Mouse (Mus musculus) MEL (cell line): ENCODE measurements at regions not wholly inside any gene's neighbourhood (a gene's known extent, or its start where the extent isn't known, plus 50 kb on each side); places are given as distances from the start of the nearest gene placed in this dataset.

Experiments
- DNase-seq: peaks from one replicate; pipeline ENCODE4 v3.0.0; 2011; ENCODE audit warnings: low read depth, low spot score
- H3K27ac ChIP-seq: 2 replicates; pipeline ENCODE4 v1.5.1; 2012; ENCODE audit warnings: low read depth, mild to moderate bottlenecking, control low read depth, low read length, moderate library complexity; ENCODE audit not compliant: control insufficient read depth
- H3K27me3 ChIP-seq, 2 experiments: fragments of 150-350 bp in 1 of 2; sonication (generic) in 1 of 2; 2 replicates each; pipeline ENCODE4 v1.6.1; 2012; ENCODE audit warnings: low read length in 2 of 2, mild to moderate bottlenecking in 2 of 2, improper control_type of control experiment in 1 of 2, moderate library complexity in 1 of 2; ENCODE audit not compliant: insufficient read depth in 2 of 2, control insufficient read depth in 1 of 2
- H3K36me3 ChIP-seq, 2 experiments: 2 replicates each; pipeline ENCODE4 v1.6.1; 2012 to 2014; ENCODE audit warnings: low read length in 2 of 2, improper control_type of control experiment in 1 of 2, inconsistent platforms in 1 of 2, mild to moderate bottlenecking in 1 of 2; ENCODE audit not compliant: insufficient read depth in 2 of 2, control insufficient read depth in 1 of 2
- H3K4me1 ChIP-seq, 2 experiments: fragments of 150-350 bp in 1 of 2; sonication (generic) in 1 of 2; 2 replicates each; pipeline ENCODE4 v1.6.1; 2012; ENCODE audit warnings: low read length in 2 of 2, improper control_type of control experiment in 1 of 2, mild to moderate bottlenecking in 1 of 2; ENCODE audit not compliant: insufficient read depth in 2 of 2, control insufficient read depth in 1 of 2
- H3K4me3 ChIP-seq, 2 experiments: fragments of 150-350 bp in 1 of 2; sonication (generic) in 1 of 2; 2 replicates each; pipeline ENCODE4 v1.5.1; 2012; ENCODE audit warnings: low read depth in 2 of 2, low read length in 2 of 2, mild to moderate bottlenecking in 2 of 2, moderate library complexity in 2 of 2, control low read depth in 1 of 2, improper control_type of control experiment in 1 of 2; ENCODE audit not compliant: control insufficient read depth in 1 of 2, insufficient read depth in 1 of 2
- H3K79me2 ChIP-seq: 2 replicates; pipeline ENCODE4 v1.6.1; 2012; ENCODE audit warnings: mild to moderate bottlenecking, low read length, moderate library complexity; ENCODE audit not compliant: control insufficient read depth, poor library complexity, insufficient read depth
- H3K9ac ChIP-seq: 2 replicates; pipeline ENCODE4 v1.6.1; 2012; ENCODE audit warnings: low read depth, mild to moderate bottlenecking, control low read depth, low read length, moderate library complexity; ENCODE audit not compliant: control insufficient read depth, poor library complexity, severe bottlenecking
- H3K9me3 ChIP-seq: fragments of 150-350 bp; sonication (generic); replicated peaks from 2 replicates; pipeline ENCODE4 v1.6.1; 2012; ENCODE audit warnings: mild to moderate bottlenecking, low read length, improper control_type of control experiment, moderate library complexity; ENCODE audit not compliant: insufficient read depth
- BHLHE40 ChIP-seq: IDR thresholded peaks from 2 replicates; pipeline ENCODE4 v1.6.1; 2012; ENCODE audit warnings: low read depth, mild to moderate bottlenecking, inconsistent platforms, low read length, improper control_type of control experiment, borderline replicate concordance
- CHD1 ChIP-seq: IDR thresholded peaks from 2 replicates; pipeline ENCODE4 v1.6.1; 2012; ENCODE audit warnings: low read depth, mild to moderate bottlenecking, inconsistent platforms, low read length, improper control_type of control experiment
- CHD2 ChIP-seq: IDR thresholded peaks from 2 replicates; pipeline ENCODE4 v1.6.1; 2011; ENCODE audit warnings: low read length, improper control_type of control experiment
- E2F4 ChIP-seq: IDR thresholded peaks from 2 replicates; pipeline ENCODE4 v1.6.1; 2011; ENCODE audit warnings: low read depth, low read length, improper control_type of control experiment, borderline replicate concordance
- ELF1 ChIP-seq: IDR thresholded peaks from 2 replicates; pipeline ENCODE4 v1.6.1; 2014; ENCODE audit warnings: low read depth, mild to moderate bottlenecking, inconsistent platforms, low read length, improper control_type of control experiment, moderate library complexity
- EP300 ChIP-seq, 2 experiments: IDR thresholded peaks; 2 replicates each; pipeline ENCODE4 v1.6.1; 2011; ENCODE audit warnings: improper control_type of control experiment in 2 of 2, low read length in 2 of 2, low read depth in 1 of 2, mild to moderate bottlenecking in 1 of 2
- GATA1 ChIP-seq: IDR thresholded peaks from 2 replicates; pipeline ENCODE4 v1.6.1; 2011; ENCODE audit warnings: low read depth, low read length, improper control_type of control experiment
- HCFC1 ChIP-seq: IDR thresholded peaks from 2 replicates; pipeline ENCODE4 v1.6.1; 2012; ENCODE audit warnings: low read depth, mild to moderate bottlenecking, inconsistent platforms, low read length, improper control_type of control experiment, moderate library complexity
- KAT2A ChIP-seq: conservative IDR thresholded peaks from 2 replicates; pipeline ENCODE4 v1.6.1; 2012; ENCODE audit warnings: low read depth, low read length, improper control_type of control experiment, inconsistent platforms
- MAX ChIP-seq: IDR thresholded peaks from 2 replicates; pipeline ENCODE4 v1.6.1; 2011; ENCODE audit warnings: low read length, improper control_type of control experiment
- MYB ChIP-seq: IDR thresholded peaks from 2 replicates; pipeline ENCODE4 v1.6.1; 2011; ENCODE audit warnings: mild to moderate bottlenecking, low read depth, low read length, improper control_type of control experiment
- MYC ChIP-seq: IDR thresholded peaks from 2 replicates; pipeline ENCODE4 v1.6.1; 2011; ENCODE audit warnings: low read depth, mild to moderate bottlenecking, low read length, improper control_type of control experiment, moderate library complexity
- NRF1 ChIP-seq: IDR thresholded peaks from 2 replicates; pipeline ENCODE4 v1.6.1; 2014; ENCODE audit warnings: low read depth, mild to moderate bottlenecking, inconsistent platforms, low read length, improper control_type of control experiment, moderate library complexity; ENCODE audit not compliant: poor library complexity, insufficient read depth, severe bottlenecking
- POLR2A ChIP-seq, 2 experiments: IDR thresholded peaks; 2 replicates each; pipeline ENCODE4 v1.6.1; 2011 to 2012; ENCODE audit warnings: low read length in 2 of 2, mild to moderate bottlenecking in 2 of 2, control low read depth in 1 of 2, improper control_type of control experiment in 1 of 2, low read depth in 1 of 2, moderate library complexity in 1 of 2; ENCODE audit not compliant: control insufficient read depth in 1 of 2, insufficient read depth in 1 of 2, poor library complexity in 1 of 2
- POLR2AphosphoS2 ChIP-seq: IDR thresholded peaks from 2 replicates; pipeline ENCODE4 v1.6.1; 2011; ENCODE audit warnings: low read length, improper control_type of control experiment
- RAD21 ChIP-seq: IDR thresholded peaks from 2 replicates; pipeline ENCODE4 v1.6.1; 2011; ENCODE audit warnings: mild to moderate bottlenecking, low read depth, low read length, improper control_type of control experiment
- RCOR1 ChIP-seq: IDR thresholded peaks from 2 replicates; pipeline ENCODE4 v1.6.1; 2012; ENCODE audit warnings: low read depth, mild to moderate bottlenecking, inconsistent platforms, low read length, improper control_type of control experiment
- TAL1 ChIP-seq: IDR thresholded peaks from 2 replicates; pipeline ENCODE4 v1.6.1; 2012; ENCODE audit warnings: mild to moderate bottlenecking, inconsistent platforms, low read length, moderate library complexity, mixed read lengths
- TCF12 ChIP-seq: IDR thresholded peaks from 2 replicates; pipeline ENCODE4 v1.6.1; 2014; ENCODE audit warnings: low read depth, mild to moderate bottlenecking, inconsistent platforms, low read length, improper control_type of control experiment, moderate library complexity
- UBTF ChIP-seq: IDR thresholded peaks from 2 replicates; pipeline ENCODE4 v1.6.1; 2012; ENCODE audit warnings: low read depth, mild to moderate bottlenecking, inconsistent platforms, low read length, improper control_type of control experiment, moderate library complexity, borderline replicate concordance; ENCODE audit not compliant: insufficient read depth
- USF1 ChIP-seq: IDR thresholded peaks from 2 replicates; pipeline ENCODE4 v1.6.1; 2014; ENCODE audit warnings: low read depth, mild to moderate bottlenecking, inconsistent platforms, low read length, improper control_type of control experiment, moderate library complexity
- USF2 ChIP-seq, 2 experiments: IDR thresholded peaks; 2 replicates each; pipeline ENCODE4 v1.6.1; 2011 to 2012; ENCODE audit warnings: improper control_type of control experiment in 2 of 2, low read length in 2 of 2, borderline replicate concordance in 1 of 2, inconsistent platforms in 1 of 2, low read depth in 1 of 2, mild to moderate bottlenecking in 1 of 2; ENCODE audit not compliant: insufficient read depth in 1 of 2
- ZC3H11A ChIP-seq: IDR thresholded peaks from 2 replicates; pipeline ENCODE4 v1.6.1; 2012; ENCODE audit warnings: low read depth, mild to moderate bottlenecking, inconsistent platforms, low read length, improper control_type of control experiment
- ZMIZ1 ChIP-seq: IDR thresholded peaks from 2 replicates; pipeline ENCODE4 v1.6.1; 2012; ENCODE audit warnings: low read depth, mild to moderate bottlenecking, inconsistent platforms, low read length, improper control_type of control experiment, moderate library complexity
- ZNF384 ChIP-seq: IDR thresholded peaks from 2 replicates; pipeline ENCODE4 v1.6.1; 2012; ENCODE audit warnings: low read depth, mild to moderate bottlenecking, inconsistent platforms, low read length, improper control_type of control experiment

- no peak overlapping the region for H3K4me3 ChIP-seq
- no peak overlapping the region for H3K27ac ChIP-seq
Measured at GRCm38 (mm10) chr12:5668486-5668885, 293.0 kb upstream of the Klhl29 start.

GRCm38 (mm10) chr12:5637571-5638275, 262.2 kb upstream of the Klhl29 start:
- Histone ChIP-seq H3K9ac (no peak overlapping the region), H3K9me3 (no peaks in the 10 kb centered on the region), H3K27ac (no peak overlapping the region), H3K4me1 (no peaks in the 10 kb centered on the region), H3K36me3 (no peaks in the 10 kb centered on the region), H3K79me2 (no peaks in the 10 kb centered on the region), H3K4me3 (no peak overlapping the region), H3K27me3 (no peaks in the 10 kb centered on the region)
- DNase-seq = no peak
- TF ChIP-seq MYC = no peak
- TF ChIP-seq RAD21 = no peak
- no peak for TF ChIP-seq MAX
- TF ChIP-seq CHD2 = no peak
- TF ChIP-seq UBTF = no peak
- no peak for TF ChIP-seq POLR2AphosphoS2

More at GRCm38 (mm10) chr12:5668486-5668885, 293.0 kb upstream of the Klhl29 start:
- Histone ChIP-seq H3K79me2 (no peaks in the 10 kb centered on the region), H3K9ac (no peak overlapping the region), H3K36me3 (no peaks in the 10 kb centered on the region), H3K27me3 (no peaks in the 10 kb centered on the region), H3K4me1 (no peaks in the 10 kb centered on the region), H3K9me3 (no peaks in the 10 kb centered on the region)
- DNase-seq = no peak
- TF ChIP-seq NRF1 (no peak), CHD1 (no peak), KAT2A (no peak), USF2 (IDR thresholded peaks at IDR 0.05; ENCODE audit: borderline replicate concordance in 1 of 2, insufficient read depth in 1 of 2, low read depth in 1 of 2, low read length in 2 of 2) (no peak), POLR2AphosphoS2 (no peak), EP300 (IDR thresholded peaks at IDR 0.05; ENCODE audit: low read depth in 1 of 2, low read length in 2 of 2) (no peak), ZMIZ1 (no peak), RAD21 (no peak), MAX (no peak), ZNF384 (no peak)

- Histone ChIP-seq H3K36me3 (no peaks in the 10 kb centered on the region), H3K79me2 (no peaks in the 10 kb centered on the region), H3K4me3 (no peak overlapping the region), H3K4me1 (no peaks in the 10 kb centered on the region), H3K27ac (no peak overlapping the region), H3K27me3 (no peaks in the 10 kb centered on the region), H3K9me3 (no peaks in the 10 kb centered on the region), H3K9ac (no peak overlapping the region)
- DNase-seq = no peak
- TF ChIP-seq USF1 (no peak), BHLHE40 (no peak), RAD21 (no peak), ZNF384 (no peak), RCOR1 (no peak), NRF1 (no peak), MYB (no peak), POLR2A (IDR thresholded peaks at IDR 0.05; ENCODE audit: control insufficient read depth in 1 of 2, insufficient read depth in 1 of 2, low read depth in 1 of 2, low read length in 2 of 2, poor library complexity in 1 of 2) (no peak), EP300 (IDR thresholded peaks at IDR 0.05; ENCODE audit: low read depth in 1 of 2, low read length in 2 of 2) (no peak), HCFC1 (no peak), E2F4 (no peak), GATA1 (no peak), ZC3H11A (no peak), TCF12 (no peak), MYC (no peak), ELF1 (no peak), TAL1 (no peak)
Measured at GRCm38 (mm10) chr12:5633971-5634370, 258.5 kb upstream of the Klhl29 start.
